Mouse (Mus musculus) T-cell, adult 2 months (primary cell): ENCODE measurements at regions not wholly inside any gene's neighbourhood (a gene's known extent, or its start where the extent isn't known, plus 50 kb on each side); places are given as distances from the start of the nearest gene placed in this dataset.

Source experiments
- DNase-seq: peaks from one replicate; pipeline ENCODE4 v3.0.0; 2022; ENCODE audit warnings: low spot score

DNA sequence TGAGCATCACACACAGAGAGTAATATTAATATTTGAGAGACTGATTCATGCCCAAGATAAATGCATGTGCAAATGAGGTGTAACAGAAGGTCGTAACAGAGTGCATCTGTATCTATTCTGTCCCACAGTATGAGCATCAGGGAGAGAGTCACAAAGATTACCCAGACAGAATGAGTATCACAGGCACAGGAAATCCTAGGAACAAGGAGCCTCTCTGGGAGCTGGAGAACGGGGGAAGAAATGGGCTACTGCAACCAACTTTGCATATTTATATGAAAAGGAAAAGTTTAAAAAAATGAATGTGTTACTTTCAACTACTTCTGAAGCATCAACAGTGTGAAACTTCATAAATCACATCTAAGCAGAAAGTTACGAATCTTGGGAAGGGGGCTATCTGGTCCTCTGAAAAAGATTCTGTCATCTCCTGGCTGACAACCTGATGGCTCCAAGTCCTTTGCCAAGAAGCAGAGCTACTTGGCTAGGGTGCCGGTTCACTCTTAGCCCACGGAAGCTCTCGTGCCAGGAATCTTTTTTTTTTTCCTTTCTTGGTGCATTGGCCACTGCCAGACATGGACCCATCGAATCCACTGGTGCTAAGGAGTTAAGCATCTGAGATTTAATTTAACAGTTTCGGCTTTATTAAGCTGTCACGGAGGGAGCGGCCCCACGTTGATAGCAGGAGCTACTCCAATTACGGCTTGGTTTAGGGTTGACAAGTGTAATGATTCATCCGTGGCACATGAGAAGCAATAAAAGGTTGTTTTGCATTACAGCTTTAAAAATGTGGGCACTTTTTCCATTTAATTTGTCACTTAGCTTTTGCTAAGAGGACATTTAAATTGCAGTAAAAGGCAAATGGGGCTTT, 277.6 kb upstream of the Smim15 start:
- no peak for DNase-seq

GRCm38 (mm10) chr13:107763911-107764310, 280.3 kb upstream of the Smim15 start:
- no peak for DNase-seq

DNA sequence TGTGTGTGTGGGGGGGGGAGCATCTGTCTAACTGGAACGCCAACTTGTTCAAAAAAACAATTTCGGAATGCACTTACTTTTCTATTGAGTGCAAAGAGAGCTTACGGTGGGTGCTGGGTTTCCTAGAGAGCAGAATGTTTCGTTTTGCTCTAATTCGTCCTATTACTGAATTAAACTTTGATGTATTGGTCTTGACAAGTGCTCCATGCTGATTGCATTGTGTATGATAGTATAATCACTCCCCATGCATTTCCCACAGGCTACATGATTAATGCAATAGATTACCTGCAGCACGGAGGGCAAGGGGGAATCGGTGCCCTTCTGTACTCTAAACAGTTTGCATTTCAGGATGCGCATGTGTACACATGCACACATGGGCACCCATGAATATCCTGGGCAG, 283.7 kb upstream of the Smim15 start:
- no peak for DNase-seq

GRCm38 (mm10) chr13:107758327-107759095, 285.7 kb upstream of the Smim15 start:
- DNase-seq = no peak

DNA sequence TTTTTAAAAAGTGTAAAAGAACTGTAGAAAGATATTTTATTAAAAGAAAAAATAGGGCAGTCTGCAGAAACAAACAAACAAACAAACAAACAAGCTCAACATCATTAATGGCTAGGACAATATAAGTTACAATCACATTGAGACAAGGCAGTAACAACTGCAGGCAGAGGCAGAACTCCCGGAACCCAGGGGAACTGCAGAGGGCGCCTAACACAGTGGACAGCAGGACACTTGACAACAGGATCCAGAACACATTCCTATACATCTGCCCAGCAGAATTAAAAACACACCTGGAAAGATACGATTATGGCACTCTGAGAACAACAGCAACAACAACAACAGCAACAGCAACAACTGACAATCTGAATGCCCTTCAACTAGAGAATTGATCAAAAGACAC, 291.5 kb upstream of the Smim15 start:
- DNase-seq = no peak

DNA sequence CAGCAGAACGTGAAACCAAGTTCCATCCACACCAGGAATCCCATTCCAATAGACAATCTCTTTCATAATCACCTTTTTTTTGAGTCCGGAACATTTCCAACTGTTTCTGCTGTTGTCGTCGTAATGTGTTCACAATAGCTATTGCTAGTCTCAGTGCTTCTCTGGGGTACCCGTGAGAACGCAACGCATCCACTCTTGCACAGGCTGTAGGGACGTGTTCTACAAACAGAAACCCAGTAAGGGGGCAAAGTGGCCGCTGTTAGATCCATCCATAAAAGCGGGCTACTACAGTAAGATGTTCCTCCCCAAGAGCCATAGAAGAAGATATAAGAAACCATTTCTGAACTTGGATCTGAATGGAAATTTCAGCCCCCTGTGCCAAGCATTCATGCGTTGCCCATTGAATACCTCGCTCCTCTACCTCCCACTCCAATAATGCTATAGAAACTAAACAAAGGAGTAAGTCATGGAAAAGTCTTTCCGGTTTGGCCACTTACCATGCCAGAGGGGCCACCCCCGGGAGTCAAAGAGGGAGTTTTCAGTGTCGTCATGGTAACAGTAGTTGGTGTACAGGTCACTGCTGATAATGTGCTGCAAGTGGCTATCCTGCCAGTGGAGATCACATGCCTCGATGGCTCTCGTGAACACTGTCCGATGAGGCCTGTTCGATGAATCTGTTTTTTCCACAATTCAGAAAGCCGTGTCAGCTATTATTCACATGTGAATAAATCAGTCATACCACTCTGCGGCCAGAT, 300.6 kb upstream of the Smim15 start:
- DNase-seq = no peak

GRCm38 (mm10) chr13:107736581-107736980, 307.7 kb upstream of the Smim15 start:
- DNase-seq = no peak

DNA sequence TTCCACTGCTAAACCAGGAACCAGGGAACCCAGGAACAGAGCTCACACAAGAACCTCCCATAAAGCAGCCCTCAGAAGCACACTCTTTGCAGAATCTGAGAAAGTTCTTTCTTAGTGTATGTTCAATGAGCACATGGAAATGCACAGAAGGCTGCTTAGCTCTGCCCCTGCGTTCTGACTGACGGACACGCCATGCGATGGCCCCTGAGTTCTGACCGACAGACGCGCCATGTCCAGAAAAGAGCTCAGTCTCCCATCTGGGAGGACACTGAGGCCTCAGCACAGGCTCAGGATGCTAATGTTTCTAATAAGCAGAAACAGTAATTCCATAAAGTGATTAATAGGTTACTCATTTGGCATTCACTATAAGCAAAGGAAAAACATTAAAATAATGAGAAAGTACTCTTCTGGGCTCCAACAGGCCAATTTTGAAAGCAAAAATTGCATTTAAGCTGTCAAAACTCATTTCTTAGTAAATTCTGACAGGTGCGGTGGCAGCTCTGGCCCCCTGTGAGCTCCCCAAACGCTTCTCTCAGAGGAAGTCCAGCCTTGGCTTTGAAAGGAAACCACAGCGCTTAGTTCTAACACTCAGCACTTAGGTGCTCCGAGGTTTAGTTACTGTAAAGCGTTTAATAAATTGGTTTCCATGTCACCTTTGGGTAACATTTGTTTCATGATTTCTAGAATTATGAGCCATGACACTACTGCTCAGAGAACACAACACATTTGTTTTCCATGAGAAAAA, 309.9 kb upstream of the Smim15 start:
- no peak for DNase-seq

GRCm38 (mm10) chr13:107730976-107731375, 313.3 kb upstream of the Smim15 start:
- no peak for DNase-seq

DNA sequence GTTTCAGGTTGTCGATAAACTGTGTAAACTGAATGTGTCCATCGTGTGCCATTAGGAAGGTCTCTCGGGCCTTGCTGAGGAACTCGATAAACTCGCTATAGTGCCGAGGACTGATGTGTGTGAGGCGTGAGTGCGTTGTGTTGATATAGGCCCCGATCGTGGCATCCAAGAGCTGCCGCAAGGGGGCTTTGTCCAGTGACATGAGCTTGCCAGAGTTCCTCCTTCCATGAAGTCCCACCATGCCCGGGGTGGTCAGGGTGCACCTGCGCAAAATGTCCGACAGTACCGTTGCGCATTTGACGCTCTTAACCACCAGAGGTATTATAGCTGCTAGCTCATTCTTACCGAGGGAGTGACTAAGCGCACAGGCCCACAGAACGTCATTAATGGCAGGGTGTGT, 317.8 kb upstream of the Smim15 start:
- DNase-seq = no peak

- DNase-seq = no peak
Measured at GRCm38 (mm10) chr13:107721901-107722300, 322.3 kb upstream of the Smim15 start.

DNA sequence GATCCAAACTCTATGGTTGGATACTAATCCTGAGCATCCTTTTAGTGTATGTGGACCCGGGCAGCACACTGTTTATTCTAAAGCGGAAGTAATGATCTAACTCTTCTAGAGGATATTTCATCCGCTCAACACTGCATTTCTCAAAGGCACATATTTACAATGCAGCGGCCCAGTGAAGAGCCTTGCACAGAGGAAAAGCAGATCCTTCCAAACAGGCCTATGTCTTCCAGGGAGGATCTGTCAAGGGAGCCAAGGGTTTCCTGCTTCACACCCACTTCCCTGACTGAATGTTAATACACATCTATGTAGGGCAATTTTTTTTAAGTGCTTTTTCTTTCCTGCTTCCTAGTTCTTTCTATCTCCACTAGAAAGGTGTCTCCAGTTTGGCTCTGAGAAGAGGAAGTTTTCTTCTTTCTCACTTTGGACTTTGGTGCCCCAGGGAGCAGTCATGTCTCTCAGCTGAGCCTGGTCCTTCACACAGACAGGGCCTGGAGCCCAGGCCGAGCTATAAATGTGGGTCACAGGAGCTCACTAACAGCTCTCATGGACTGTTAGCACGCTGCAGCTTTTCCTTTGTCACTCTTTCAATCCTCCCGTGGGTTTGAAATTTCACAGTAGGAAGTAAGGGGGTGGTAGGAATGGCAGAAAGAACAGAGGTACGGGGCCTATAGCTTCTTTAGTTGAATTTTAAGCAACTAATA, 323.2 kb upstream of the Smim15 start:
- DNase-seq = no peak

- DNase-seq = no peak
Measured at GRCm38 (mm10) chr13:107718973-107719620, 325.1 kb upstream of the Smim15 start.

- DNase-seq = no peak
Measured at GRCm38 (mm10) chr13:107715616-107716015, 328.6 kb upstream of the Smim15 start.

DNA sequence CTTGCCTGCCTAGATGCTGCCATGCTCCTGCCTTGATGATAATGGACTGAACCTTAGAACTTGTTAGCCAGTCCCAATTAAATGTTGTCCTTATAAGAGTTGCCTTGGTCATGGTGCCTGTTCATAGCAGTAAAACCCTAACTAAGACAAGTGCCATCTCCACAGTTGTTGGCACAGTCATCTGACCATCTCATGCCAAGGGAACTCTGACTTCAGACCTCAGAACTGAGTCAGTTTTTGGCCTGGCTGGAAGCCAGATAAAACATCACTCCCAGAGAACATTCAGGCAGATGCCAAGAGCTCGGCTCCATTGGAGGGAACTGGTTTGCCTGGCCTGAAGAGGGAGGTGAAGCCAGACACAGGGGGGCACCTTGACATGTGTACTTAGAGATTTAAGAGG, 330.2 kb upstream of the Smim15 start:
- DNase-seq = no peak

DNA sequence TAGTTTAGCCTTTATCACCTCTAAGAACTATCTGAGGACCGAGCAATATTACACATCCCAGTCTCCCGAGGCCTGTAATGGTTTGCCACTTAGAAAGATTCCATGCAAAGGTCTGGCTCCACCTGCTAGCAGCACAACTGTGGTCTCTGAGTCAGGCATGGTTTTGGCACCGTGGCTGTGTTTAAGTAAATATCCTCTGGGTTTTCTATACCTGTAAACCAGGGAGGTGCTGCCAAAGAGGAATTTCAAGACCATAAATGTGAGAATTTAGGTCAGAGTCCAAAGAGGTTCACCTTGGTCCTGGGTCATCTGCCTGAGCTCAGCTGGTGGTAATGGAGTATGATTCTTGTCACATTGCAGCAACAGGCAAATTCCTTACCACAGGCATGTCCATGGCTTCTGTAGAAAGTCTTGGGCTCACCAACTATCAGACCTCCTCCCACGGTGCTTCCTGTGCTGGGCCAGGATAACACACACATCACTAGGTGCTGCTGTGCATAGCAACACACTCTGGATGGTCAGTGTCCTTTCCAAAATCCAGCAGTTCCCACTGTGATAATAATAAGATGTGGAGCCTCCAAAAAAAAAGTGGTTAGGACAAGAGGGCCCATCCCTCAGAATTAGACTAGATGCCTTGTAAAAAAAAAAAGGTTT, 332.8 kb upstream of the Smim15 start:
- DNase-seq = no peak

DNA sequence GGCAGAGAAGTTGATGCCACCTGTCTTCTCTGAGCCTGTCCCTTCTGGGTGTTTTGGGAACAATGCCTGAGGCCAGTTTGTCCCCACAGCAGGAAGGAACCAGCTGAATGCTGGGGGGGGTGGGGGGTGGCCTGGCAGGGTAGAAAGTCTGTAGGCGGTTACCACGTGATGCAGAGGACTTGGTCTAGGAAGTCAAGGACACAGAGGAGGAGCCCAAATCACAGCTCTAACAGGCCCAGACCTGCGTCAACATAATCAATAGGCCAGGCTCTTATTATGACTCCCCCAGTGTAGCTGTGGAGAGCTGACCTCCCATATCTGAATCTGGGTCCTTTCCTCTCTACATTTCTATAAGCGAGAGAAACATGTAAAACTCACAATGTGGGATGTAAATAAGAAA, 333.9 kb upstream of the Smim15 start:
- no peak for DNase-seq

- no peak for DNase-seq
Measured at GRCm38 (mm10) chr13:107709828-107710227, 334.4 kb upstream of the Smim15 start.

- DNase-seq = no peak
Measured at GRCm38 (mm10) chr13:107703736-107704135, 340.5 kb upstream of the Smim15 start.
